Mouse (Mus musculus) myocyte (in vitro differentiated cells): Measurements from ENCODE around the gene Gm13101. TPM values are rescaled to one million over a fixed set of nuclear protein-coding genes. Genes with fewer than 3 reads are reported as not detected.
"Not testable (repeated sequence)": the region's sequence is repeated elsewhere in the genome, so short reads cannot be mapped to it uniquely, and the experiment has no call there.

Experiments used
- H3K27me3 ChIP-seq: one replicate; pipeline ENCODE4 v1.6.1; 2011; ENCODE audit not compliant: control insufficient read depth, insufficient read depth, insufficient read length
- H3K36me3 ChIP-seq: one replicate; pipeline ENCODE4 v1.6.1; 2011; ENCODE audit not compliant: control insufficient read depth, insufficient read depth
- H3K4me2 ChIP-seq: one replicate; pipeline ENCODE4 v1.6.1; 2011; ENCODE audit warnings: low read depth, control low read depth
- H3K4me3 ChIP-seq: one replicate; pipeline ENCODE4 v1.5.1; 2011; ENCODE audit warnings: mild to moderate bottlenecking, control low read depth, moderate library complexity
- H3K79me2 ChIP-seq: one replicate; pipeline ENCODE4 v1.6.1; 2011; ENCODE audit not compliant: control insufficient read depth, insufficient read depth
- H3ac ChIP-seq: one replicate; pipeline ENCODE4 v1.6.1; 2011; ENCODE audit not compliant: control insufficient read depth, insufficient read length
- polyA plus RNA-seq: library from polyadenylated mRNA; unstranded; fragments of >200 nt; fragmentation: generic; extraction: Trizol; gene quantifications from one replicate; pipeline ENCODE4 v1.2.1, GENCODE M21; 2012; ENCODE audit warnings: missing spikeins

Gm13101 gene
- not detected for polyA plus RNA-seq

GRCm38 (mm10) chr4:143966850-143967249, at the start of gene Gm13101:
TSS of gene Gm13101 (minus strand) at chr4:143966950.
- H3K36me3 ChIP-seq, H3K27me3 ChIP-seq, H3K4me2 ChIP-seq, H3K79me2 ChIP-seq, H3ac ChIP-seq, H3K4me3 ChIP-seq: not testable (repeated sequence)

- not testable (repeated sequence) for H3K4me3 ChIP-seq, H3K27me3 ChIP-seq, H3K36me3 ChIP-seq, H3K79me2 ChIP-seq, H3K4me2 ChIP-seq, H3ac ChIP-seq
Measured at GRCm38 (mm10) chr4:143994269-143994668, 27.5 kb upstream of the Gm13101 start, which contains the start of gene Pramef17. TSS of gene Pramef17 (minus strand) at chr4:143994369.

- H3K27me3 ChIP-seq, H3K79me2 ChIP-seq, H3K4me3 ChIP-seq, H3K4me2 ChIP-seq, H3K36me3 ChIP-seq, H3ac ChIP-seq: not testable (repeated sequence)
Measured at GRCm38 (mm10) chr4:143988126-143988525, 21.4 kb upstream of the Gm13101 start.

GRCm38 (mm10) chr4:143987475-143987941, 20.8 kb upstream of the Gm13101 start:
- not testable (repeated sequence) for H3K79me2 ChIP-seq, H3K36me3 ChIP-seq, H3K27me3 ChIP-seq, H3K4me2 ChIP-seq, H3ac ChIP-seq, H3K4me3 ChIP-seq

- not testable (repeated sequence) for H3K79me2 ChIP-seq, H3K4me3 ChIP-seq, H3K36me3 ChIP-seq, H3K4me2 ChIP-seq, H3ac ChIP-seq, H3K27me3 ChIP-seq
Measured at GRCm38 (mm10) chr4:143985733-143986132, 19.0 kb upstream of the Gm13101 start.

GRCm38 (mm10) chr4:143985165-143985564, 18.4 kb upstream of the Gm13101 start:
- H3K4me2 ChIP-seq, H3K36me3 ChIP-seq, H3K4me3 ChIP-seq, H3K79me2 ChIP-seq, H3ac ChIP-seq, H3K27me3 ChIP-seq: not testable (repeated sequence)

- H3K27me3 ChIP-seq, H3K4me2 ChIP-seq, H3K36me3 ChIP-seq, H3K79me2 ChIP-seq, H3ac ChIP-seq, H3K4me3 ChIP-seq: not testable (repeated sequence)
Measured at GRCm38 (mm10) chr4:143983446-143983845, 16.7 kb upstream of the Gm13101 start.

- not testable (repeated sequence) for H3K79me2 ChIP-seq, H3ac ChIP-seq, H3K4me2 ChIP-seq, H3K36me3 ChIP-seq, H3K27me3 ChIP-seq, H3K4me3 ChIP-seq
Measured at GRCm38 (mm10) chr4:143950916-143951315, 15.8 kb downstream of the Gm13101 start, which contains the start of gene Pramef25. TSS of gene Pramef25 (minus strand) at chr4:143951016.

Other genes with a start within 250 kb of the Gm13101 start
- not detected for gene Gm13078, start 247.5 kb downstream of the Gm13101 start, polyA plus RNA-seq
- gene Gm13023, start 177.6 kb downstream of the Gm13101 start, polyA plus RNA-seq: not detected
- gene Gm13084, start 150.9 kb downstream of the Gm13101 start, polyA plus RNA-seq: not detected
- gene Gm13103, start 120.5 kb downstream of the Gm13101 start, polyA plus RNA-seq: not detected
- gene Pramef6, start 66.6 kb downstream of the Gm13101 start, polyA plus RNA-seq: not detected
- not detected for gene Pramef25, start 15.9 kb downstream of the Gm13101 start, polyA plus RNA-seq
- gene Pramef17, start 27.4 kb upstream of the Gm13101 start, polyA plus RNA-seq: not detected
- not detected for gene Pramel4, start 92.2 kb upstream of the Gm13101 start, polyA plus RNA-seq
- gene Gm13102, start 139.5 kb upstream of the Gm13101 start, polyA plus RNA-seq: not detected
- gene Oog3, start 195.7 kb upstream of the Gm13101 start, polyA plus RNA-seq: not detected
- gene Oog2, start 223.8 kb upstream of the Gm13101 start, polyA plus RNA-seq: not detected
- not detected for gene C87977, start 246.4 kb upstream of the Gm13101 start, polyA plus RNA-seq